Mouse (Mus musculus): ENCODE measurements at regions not wholly inside any gene's neighbourhood (a gene's known extent, or its start where the extent isn't known, plus 50 kb on each side); places are given as distances from the start of the nearest gene placed in this dataset.

- peaks cover 21% of the 10 kb centered on the region for H3K27me3 ChIP-seq
- POLR2A ChIA-PET = no interaction called here
- in situ Hi-C loops (cut with MboI; ENCODE audit: low pct_unique_long_range_greater_than_20kb) = no loop called here
- DNase-seq (ENCODE audit: low read depth, low spot score) (no peak), ATAC-seq (no peak)
- no peak for TF ChIP-seq CTCF (IDR thresholded peaks at IDR 0.05)
- CTCF ChIA-PET = no interaction called here
Measured at GRCm38 (mm10) chr3:34593279-34593678, 56.9 kb upstream of the Sox2 start.

GRCm38 (mm10) chr3:34577896-34578530 is 72.2 kb upstream of the Sox2 start:
- POLR2A ChIA-PET = no interaction called here
- in situ Hi-C loops (cut with MboI; ENCODE audit: low pct_unique_long_range_greater_than_20kb) = no loop called here
- ATAC-seq = no peak
- DNase-seq (ENCODE audit: low read depth, low spot score) = no peak
- peaks cover 17% of the 10 kb centered on the region for H3K27me3 ChIP-seq
- CTCF ChIA-PET = no interaction called here
- TF ChIP-seq CTCF (IDR thresholded peaks at IDR 0.05) = no peak

- H3K27me3 ChIP-seq = peaks cover 21% of the 10 kb centered on the region
- no peak for DNase-seq (ENCODE audit: low read depth, low spot score)
- in situ Hi-C loops (cut with MboI; ENCODE audit: low pct_unique_long_range_greater_than_20kb) = no loop called here
- ATAC-seq = no peak
- ChIA-PET CTCF (no interaction called here), POLR2A (no interaction called here)
- no peak for TF ChIP-seq CTCF (IDR thresholded peaks at IDR 0.05)
Measured at GRCm38 (mm10) chr3:34577115-34577514, 73.1 kb upstream of the Sox2 start.

- CTCF ChIA-PET = no interaction called here
- no peak for ATAC-seq
- TF ChIP-seq CTCF (IDR thresholded peaks at IDR 0.05) = no peak
- DNase-seq (ENCODE audit: low read depth, low spot score) = no peak
- peaks cover 20% of the 10 kb centered on the region for H3K27me3 ChIP-seq
- POLR2A ChIA-PET = no interaction called here
- in situ Hi-C loops (cut with MboI; ENCODE audit: low pct_unique_long_range_greater_than_20kb) = no loop called here
Measured at GRCm38 (mm10) chr3:34576159-34576558, 74.0 kb upstream of the Sox2 start.

GRCm38 (mm10) chr3:34574711-34575350 is 75.4 kb upstream of the Sox2 start:
- in situ Hi-C loops (cut with MboI; ENCODE audit: low pct_unique_long_range_greater_than_20kb) = no loop called here
- peaks cover 28% of the 10 kb centered on the region for H3K27me3 ChIP-seq
- CTCF ChIA-PET = interaction anchor here (1.2 kb wide), 1 partner anchor 16 kb away, joined by 5 read pairs; no protein-coding TSS in a partner anchor
- TF ChIP-seq CTCF (IDR thresholded peaks at IDR 0.05) = no peak
- DNase-seq (ENCODE audit: low read depth, low spot score) (no peak), ATAC-seq (no peak)
- POLR2A ChIA-PET = no interaction called here

- ATAC-seq (no peak), DNase-seq (ENCODE audit: low read depth, low spot score) (no peak)
- POLR2A ChIA-PET = no interaction called here
- H3K27me3 ChIP-seq = peaks cover 29% of the 10 kb centered on the region
- TF ChIP-seq CTCF (IDR thresholded peaks at IDR 0.05) = no peak
- CTCF ChIA-PET = no interaction called here
- in situ Hi-C loops (cut with MboI; ENCODE audit: low pct_unique_long_range_greater_than_20kb) = no loop called here
Measured at GRCm38 (mm10) chr3:34573312-34573711, 76.9 kb upstream of the Sox2 start.

- TF ChIP-seq CTCF (IDR thresholded peaks at IDR 0.05) = no peak
- ATAC-seq = no peak
Measured at GRCm38 (mm10) chr3:34572081-34572480, 78.1 kb upstream of the Sox2 start.

GRCm38 (mm10) chr3:34571630-34572029 is 78.6 kb upstream of the Sox2 start:
- H3K27me3 ChIP-seq = peaks cover 20% of the 10 kb centered on the region
- CTCF ChIA-PET = no interaction called here
- POLR2A ChIA-PET = no interaction called here
- TF ChIP-seq CTCF (IDR thresholded peaks at IDR 0.05) = no peak
- in situ Hi-C loops (cut with MboI; ENCODE audit: low pct_unique_long_range_greater_than_20kb) = no loop called here
- DNase-seq (ENCODE audit: low read depth, low spot score) (no peak), ATAC-seq (no peak)

More at GRCm38 (mm10) chr3:34572081-34572480, 78.1 kb upstream of the Sox2 start:
- H3K27me3 ChIP-seq = peaks cover 20% of the 10 kb centered on the region
- ChIA-PET CTCF (no interaction called here), POLR2A (no interaction called here)
- no peak for DNase-seq (ENCODE audit: low read depth, low spot score)
- in situ Hi-C loops (cut with MboI; ENCODE audit: low pct_unique_long_range_greater_than_20kb) = no loop called here

GRCm38 (mm10) chr3:34569998-34570397 is 80.2 kb upstream of the Sox2 start:
- ChIA-PET CTCF (interaction anchor here (1.0 to 1.6 kb wide), 2 partner anchors 12 to 71 kb away, joined by 3 to 4 read pairs; no protein-coding TSS in a partner anchor), POLR2A (no interaction called here)
- no peak for DNase-seq (ENCODE audit: low read depth, low spot score)
- ATAC-seq = no peak
- no peak for TF ChIP-seq CTCF (IDR thresholded peaks at IDR 0.05)
- H3K27me3 ChIP-seq = peaks cover 25% of the 10 kb centered on the region
- in situ Hi-C loops (cut with MboI; ENCODE audit: low pct_unique_long_range_greater_than_20kb) = no loop called here

GRCm38 (mm10) chr3:34568086-34568650 is 82.0 kb upstream of the Sox2 start:
- TF ChIP-seq CTCF (IDR thresholded peaks at IDR 0.05) = no peak
- in situ Hi-C loops (cut with MboI; ENCODE audit: low pct_unique_long_range_greater_than_20kb) = no loop called here
- POLR2A ChIA-PET = no interaction called here
- ATAC-seq (no peak), DNase-seq (ENCODE audit: low read depth, low spot score) (no peak)
- H3K27me3 ChIP-seq = peaks cover 38% of the 10 kb centered on the region
- CTCF ChIA-PET = no interaction called here

- no peak for TF ChIP-seq CTCF (IDR thresholded peaks at IDR 0.05)
- peaks cover 48% of the 10 kb centered on the region for H3K27me3 ChIP-seq
- CTCF ChIA-PET = no interaction called here
- DNase-seq (ENCODE audit: low read depth, low spot score) (no peak), ATAC-seq (no peak)
- in situ Hi-C loops (cut with MboI; ENCODE audit: low pct_unique_long_range_greater_than_20kb) = no loop called here
- POLR2A ChIA-PET = no interaction called here
Measured at GRCm38 (mm10) chr3:34565386-34565785, 84.8 kb upstream of the Sox2 start.

Data from Patski (cell line).